Mouse (Mus musculus): ENCODE measurements around the gene Efcab2. TPM values are rescaled to one million over a fixed set of nuclear protein-coding genes. Genes with fewer than 3 reads are reported as not detected.

The Efcab2 gene
- total RNA-seq (2021) = 2.9 and 3.4 TPM in 2 replicates
- long read RNA-seq, experiment 1, partial matches to known transcripts = 0 of 3 reads
- long read RNA-seq, experiment 1, other reads (novel, unspliced or antisense) = 0 of 3 reads
- long read RNA-seq, experiment 2, partial matches to known transcripts = 0 of 4 reads
- long read RNA-seq, experiment 2, other reads (novel, unspliced or antisense) = 1 of 4 reads

DNA sequence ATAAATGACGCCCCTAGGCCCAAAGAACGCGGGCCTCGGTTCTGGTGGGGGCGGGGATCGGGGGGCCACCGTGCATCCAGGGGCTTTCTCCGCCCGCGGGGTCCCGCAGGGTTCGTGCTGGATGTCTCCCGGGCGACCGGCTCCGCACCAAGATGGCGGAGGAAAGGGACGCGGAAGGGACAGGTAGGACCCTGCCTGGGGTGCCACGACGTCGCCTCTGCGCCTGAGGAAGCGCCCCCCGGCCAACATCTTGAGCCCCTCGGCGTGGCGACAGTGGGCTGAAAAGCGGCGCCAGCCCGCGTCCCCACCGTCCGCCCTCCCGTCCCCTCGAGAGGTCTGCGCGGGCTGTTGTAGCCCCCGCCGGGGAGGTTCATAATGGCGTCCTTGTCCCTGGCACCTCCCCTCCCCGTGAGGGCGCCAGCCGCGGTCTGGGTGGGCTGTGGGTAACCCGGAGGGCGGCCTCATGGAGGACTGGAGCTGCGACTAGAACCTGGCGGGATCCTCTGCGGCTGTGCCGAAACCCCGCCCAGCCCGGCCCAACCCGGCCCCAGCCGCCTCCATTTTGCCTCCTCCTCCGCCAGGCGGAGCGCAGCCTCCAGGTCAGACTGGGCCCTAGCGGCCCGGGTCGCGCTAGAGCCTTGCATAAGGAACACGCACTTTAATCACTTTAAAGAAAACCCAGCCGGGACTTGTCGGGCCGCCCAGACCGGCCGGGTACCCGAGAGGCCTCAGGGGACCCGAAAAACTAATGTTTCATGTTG lies at the start of gene Efcab2:
Gene Efcab2 (plus strand): TSS at position 135 of the 761 bp plus-strand sequence.
- DNase-seq = peak; percentile 96

DNA sequence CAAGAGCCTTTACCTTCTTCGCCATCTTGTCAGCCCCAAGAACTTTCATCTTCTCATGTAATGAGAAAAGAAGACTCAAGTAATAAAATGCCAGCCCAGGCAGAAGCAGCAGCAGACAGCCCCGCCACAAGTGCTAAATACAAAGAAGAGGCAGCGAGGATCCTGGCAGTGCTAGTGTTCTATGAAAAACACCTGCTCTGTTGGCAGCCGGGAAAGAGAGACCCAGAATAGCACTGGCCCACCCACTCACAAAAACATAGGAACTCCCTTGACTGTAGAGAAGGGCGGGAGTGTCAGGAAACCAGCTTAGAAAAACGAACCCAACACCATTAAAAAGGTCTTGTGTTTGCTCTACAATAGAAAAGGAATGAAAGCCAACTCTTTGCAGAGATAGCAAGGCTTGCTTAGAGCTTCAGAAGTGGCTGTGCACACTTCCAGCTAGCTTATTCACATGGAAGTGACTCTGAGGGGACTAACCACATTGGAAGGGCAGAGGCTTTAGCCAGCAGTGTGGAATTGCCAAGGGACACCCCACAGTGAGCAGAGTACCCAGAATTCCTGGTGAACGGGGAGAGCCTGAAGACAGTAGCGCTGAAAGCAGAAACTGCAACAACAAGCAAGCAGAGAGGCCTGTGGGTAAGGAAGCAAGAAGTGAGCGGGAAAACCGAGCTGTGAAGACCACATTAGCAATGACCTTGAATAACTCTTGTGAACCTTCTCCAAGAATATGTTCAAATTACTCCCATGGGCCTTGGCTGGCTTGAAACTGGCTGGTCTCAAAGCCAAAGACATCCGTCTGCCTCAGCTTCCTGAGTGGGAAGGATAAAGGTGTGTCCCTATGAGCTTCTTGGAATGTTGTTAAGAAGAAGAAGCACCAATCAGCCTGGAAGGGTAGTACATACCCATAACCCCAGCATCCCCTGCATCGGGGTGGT lies 47.8 kb upstream of the Efcab2 start:
- DNase-seq = no peak

DNA sequence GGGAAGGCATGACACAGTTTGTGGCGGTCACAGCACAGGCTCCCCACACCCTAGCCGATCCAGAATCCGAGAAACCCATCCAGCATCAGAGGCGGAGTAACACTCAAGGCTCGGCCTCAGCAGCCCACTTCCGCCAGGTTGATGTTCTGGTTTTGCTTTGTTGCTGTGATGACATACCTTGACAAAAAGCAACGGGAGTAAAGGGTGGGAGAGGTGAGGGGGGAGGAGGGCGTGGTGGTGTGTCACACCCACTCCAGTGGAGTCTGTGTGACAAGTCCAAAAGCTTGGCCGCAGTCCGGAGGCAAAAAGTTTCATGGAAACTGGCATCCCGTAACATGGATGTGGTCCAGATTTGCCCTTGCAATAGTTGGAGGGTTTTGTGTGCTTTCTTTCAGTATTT lies 45.6 kb upstream of the Efcab2 start:
- no peak for DNase-seq

DNA sequence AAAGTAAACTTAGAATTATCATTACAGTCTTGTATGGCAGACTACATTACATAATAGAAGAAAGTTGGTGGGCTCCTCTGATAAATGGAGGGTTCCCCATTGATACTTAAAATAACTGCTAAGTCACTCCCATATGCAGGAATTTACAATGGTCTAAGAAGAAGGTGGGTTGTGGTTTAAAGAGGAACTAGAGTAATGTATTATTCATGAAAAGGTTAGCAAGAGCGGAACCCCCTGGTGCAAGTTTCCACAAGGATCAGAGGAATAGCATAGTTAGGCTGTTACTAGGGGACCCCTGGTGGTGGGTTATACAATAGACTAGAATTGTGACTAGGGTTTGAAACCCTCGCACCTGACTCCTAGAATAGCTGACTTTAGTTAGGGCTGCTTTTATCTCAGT lies 45.2 kb upstream of the Efcab2 start:
- DNase-seq = no peak

DNA sequence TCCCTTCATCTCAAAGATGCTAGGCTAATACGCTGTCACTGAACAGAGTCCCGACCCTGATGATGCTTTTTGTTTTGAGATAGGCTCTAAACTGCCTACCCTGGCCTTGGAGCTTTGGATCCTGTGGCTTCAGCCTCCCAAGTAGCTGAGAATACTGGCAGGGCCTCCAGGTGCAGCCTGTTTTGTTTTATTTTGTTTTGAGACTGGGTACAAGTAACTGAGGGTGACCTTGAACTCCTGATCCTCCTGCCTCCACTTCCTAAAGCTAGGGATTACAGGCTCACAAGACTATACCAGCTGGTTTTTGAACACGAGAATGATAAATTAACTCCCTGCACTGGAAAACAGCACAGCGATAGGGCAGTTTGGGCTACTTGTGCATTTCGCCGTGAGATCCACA lies 40.7 kb upstream of the Efcab2 start:
- DNase-seq = no peak

DNA sequence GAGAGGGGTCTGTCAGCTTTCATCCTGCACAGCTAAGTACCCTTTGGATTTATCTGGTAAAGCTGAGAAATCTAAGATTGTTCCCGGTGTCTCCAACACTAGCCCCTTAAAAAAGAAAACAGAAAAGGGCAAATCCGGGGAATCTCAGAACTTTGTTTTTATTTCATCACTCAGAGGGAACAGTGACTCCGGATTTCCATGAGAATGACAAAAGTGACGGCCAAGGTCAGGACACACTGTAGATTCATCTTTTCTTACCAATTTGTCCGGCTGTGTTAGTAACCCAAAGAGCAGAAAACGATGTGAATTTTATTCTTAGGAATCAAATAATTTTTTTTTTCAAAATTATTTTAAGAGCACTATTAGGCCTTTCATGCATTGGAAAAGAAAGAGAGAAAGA lies 37.8 kb upstream of the Efcab2 start:
- peak; percentile 64 for DNase-seq

DNA sequence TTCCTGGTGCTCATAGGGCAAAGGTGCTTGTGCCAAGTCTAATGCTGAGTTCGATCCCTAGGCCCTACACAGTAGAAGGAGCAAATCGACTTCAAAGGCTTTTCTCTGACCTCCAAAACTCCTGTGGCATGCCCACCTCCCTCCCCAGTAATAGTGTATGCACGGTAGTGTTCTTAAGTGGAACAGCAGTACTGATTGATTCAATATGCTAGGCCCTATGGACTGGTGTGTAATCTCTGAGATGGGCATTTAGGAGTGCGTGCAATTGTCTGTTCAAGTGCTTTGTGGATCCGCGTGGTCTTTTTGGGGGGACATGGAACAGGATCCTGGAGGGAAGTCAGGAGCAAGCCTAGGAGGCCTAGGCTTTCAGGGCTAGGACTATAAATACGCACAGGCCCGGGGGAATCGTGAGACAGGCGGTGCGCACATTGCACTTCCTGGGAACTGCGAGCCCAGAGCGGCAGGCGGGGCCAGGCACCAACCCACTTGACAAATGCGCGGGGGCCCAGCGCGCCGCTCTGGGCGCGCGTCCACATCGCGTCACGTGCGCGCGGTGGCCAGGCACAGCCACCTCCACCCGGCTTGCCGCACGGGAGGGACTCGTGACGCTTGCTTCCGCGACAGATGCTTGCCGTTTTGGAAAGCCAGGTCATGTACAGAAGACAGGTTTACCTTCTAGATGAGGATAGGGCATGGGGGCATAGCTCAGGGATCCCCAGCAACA lies 37.2 kb upstream of the Efcab2 start:
- peak; percentile 96 for DNase-seq

DNA sequence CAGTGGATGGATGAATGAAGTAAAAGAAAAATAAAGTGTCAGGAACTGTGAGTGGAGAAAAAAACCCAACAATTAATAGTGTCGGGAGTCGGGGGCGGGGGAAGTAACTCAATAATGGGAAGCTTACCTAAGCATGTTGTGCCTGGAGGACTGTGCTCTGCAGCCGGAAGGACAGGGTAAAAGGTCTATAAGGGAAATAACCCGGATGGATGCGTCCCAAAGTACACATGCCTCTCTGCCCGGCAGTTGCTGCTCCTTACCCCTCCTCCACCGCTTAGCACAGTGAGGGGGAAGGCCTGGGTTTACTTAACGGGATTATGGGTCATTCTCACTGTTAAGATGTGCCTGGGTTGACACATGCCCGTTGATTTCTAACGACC lies 36.6 kb upstream of the Efcab2 start:
- DNase-seq = peak; percentile 73

DNA sequence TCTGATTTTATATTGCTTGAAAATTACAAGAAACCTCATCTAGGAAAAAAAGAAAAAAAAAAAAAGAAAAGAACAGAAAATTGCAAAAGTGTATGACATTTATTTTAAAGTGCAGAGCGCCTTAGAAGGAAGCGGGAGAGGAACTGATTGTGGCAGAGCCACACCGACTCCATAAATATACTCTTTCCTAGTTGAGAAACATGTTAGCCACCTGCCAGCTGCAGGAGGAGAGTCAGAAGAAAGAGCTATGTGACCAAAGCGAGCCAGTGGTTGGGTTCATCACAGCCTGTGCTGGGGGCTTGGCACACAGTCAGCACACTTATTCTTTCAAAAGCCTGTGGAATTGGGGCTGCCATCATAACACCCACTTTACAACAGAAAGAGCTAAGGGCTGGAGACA lies 33.2 kb upstream of the Efcab2 start:
- DNase-seq = no peak

DNA sequence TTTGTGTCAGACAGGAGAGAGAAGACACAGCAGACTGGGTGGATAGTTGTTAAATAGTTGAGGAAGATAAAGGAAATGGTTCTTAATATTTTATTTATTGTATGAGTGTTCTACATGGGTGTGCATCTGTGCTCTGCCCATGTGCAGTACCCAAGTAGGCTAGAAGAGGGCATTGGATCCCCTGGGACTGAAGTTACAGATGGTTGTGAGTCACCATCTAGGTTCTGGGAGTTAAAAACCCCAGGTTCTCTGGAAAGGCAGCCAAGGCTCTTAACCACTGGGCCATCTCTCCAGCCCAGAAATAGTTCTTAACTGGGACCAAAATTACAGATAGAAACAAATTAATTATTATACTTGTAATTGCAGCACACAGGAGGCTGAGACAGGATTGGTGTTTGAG lies 30.5 kb upstream of the Efcab2 start:
- DNase-seq = no peak

DNA sequence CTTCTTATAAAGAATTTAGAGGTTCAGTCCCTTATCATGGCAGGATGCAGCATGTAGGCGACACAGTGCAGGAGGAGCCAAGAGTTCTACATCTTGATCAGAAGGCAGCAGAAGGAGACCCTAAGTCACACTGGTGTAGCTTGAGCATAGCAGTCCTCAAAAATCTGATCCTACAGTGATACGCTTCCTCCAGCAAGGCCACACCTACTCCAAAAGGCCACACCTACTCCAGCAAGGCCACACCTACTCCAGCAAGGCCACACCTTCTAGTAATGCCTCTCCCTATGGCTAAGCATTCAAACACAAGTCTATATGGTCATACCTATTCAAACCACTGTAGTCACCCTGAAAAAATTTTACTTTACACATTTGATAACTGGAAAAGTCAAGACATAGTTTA lies 29.8 kb upstream of the Efcab2 start:
- no peak for DNase-seq

DNA sequence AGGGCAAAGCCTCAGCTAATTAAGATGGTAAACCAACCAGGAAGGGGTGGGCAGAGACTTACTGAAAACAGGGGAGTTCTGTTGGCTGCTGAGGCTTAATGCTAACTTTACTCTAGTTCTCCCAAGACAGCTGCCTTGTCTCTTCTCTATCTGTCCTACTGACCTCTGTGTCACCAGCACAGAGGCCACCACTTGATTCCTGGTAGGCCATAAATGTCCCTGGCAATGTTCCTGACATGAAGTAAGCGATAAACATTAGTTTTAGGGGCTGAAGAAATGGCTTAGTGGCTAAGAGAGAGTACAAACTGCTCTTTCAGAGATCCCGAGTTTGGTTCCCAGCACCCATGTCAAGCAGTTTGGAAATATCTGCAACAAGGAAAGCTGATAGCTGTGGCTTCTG lies 29.0 kb upstream of the Efcab2 start:
- DNase-seq = no peak

DNA sequence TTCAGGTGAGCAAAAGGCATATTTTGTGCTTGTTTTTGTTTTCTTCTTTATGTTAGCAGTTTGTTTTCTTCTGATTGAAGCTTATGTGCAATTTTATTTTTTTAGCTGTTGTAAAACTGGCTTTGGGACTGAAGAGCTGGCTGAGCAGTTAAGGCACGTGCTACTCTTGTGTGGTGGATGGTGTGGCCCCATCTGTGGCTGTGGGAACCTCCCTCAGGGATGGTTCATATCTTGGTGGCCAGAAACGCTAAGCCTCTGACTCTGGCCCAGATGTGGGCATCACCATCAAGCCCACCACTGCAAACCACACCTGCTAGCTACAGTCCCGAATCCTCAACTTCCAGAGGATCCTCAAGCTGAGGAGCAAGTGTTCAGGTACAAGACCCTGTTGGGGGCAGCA lies 27.8 kb upstream of the Efcab2 start:
- DNase-seq = no peak

DNA sequence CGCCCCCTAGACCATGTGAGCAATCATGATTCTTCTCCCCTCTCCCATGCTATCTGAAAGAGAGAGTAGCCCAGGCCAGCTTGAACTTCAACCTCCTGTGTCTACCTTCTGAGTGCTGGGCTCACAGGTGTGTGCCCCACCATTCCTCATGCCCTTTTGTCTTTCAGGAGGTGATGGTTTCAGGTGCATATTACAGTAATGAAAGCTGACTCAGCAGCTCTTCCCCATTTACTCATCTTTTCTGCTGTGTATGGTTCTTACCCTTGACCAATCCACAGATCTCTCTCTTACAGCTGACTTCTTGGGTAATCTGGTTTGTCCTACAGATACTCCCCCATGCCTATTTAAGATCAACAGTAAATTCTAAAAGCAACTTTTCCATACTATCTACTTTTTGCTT lies 26.7 kb upstream of the Efcab2 start:
- DNase-seq = no peak

DNA sequence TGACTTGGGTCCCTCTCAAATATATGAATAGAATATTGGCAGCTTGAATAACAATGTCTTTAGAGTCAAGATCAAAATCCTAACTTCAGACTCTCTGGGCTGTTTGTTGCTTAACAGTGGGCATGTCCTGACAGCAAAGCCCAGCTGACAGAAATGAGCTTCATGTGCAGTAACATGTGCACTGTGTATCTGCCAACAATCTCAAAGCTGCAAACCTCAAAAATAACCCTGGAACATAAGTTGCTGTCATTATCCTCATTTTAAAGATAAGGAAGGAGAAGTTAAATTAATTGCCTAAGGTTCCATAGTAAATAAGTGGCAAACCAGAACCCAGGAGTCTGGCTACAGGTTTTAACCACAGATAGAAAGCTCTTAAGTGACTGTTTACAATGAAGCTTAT lies 23.7 kb upstream of the Efcab2 start:
- no peak for DNase-seq

DNA sequence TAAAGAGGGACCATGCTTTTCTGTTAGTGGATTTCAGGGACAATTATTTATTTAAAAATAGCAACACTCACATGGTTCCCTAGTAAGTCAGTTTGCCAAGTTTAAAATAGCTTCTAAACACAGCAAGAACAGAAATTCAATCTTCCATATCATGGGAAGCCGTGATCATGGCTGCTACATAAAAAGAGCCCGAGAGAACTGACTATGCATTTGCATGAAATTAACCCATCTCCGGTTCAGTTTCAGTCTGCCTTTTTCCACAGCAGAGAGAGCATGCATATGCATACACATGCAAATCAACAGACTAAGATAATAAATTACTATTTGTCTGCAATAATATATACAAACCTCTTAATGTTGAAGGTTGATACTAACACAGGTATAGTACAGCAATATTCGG lies 17.1 kb upstream of the Efcab2 start:
- DNase-seq = no peak

DNA sequence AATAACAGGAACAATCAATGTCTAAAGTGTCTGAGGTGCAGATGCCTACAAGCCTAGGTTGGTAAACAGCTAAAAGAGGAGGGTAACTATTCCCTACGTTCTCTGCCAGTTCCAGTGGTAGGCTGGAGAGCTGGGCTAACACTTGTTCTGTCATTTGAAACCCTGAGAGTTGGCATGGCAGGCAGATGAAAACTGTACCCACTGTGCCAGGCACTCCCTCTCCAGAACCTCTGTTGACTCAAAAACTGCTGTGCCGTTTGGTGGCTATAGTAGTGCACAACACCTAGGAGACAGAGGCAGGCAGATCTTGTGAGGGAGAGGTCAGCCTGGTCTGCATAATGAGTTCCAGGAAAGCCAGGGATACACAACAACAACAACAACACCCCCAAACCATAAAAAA lies 16.5 kb upstream of the Efcab2 start:
- no peak for DNase-seq

DNA sequence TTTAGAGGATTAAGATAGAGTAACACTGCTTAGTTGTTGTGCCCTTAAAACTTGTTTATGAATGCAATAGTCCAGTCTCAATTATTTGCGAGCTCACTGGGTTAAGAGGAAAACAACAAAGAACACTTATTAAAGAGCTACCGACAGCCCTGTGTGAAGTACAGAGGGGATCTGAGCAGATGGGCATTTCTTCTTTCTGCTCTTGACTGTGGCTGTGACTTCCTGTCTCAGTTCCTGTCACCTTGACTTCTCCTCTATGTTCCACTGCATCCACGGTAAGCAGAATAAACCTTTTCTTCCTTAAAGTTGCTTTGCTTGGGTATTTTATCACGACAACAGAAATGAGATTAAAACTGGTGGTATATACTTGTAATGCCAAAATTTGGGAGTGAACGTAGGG lies 12.9 kb upstream of the Efcab2 start:
- no peak for DNase-seq

DNA sequence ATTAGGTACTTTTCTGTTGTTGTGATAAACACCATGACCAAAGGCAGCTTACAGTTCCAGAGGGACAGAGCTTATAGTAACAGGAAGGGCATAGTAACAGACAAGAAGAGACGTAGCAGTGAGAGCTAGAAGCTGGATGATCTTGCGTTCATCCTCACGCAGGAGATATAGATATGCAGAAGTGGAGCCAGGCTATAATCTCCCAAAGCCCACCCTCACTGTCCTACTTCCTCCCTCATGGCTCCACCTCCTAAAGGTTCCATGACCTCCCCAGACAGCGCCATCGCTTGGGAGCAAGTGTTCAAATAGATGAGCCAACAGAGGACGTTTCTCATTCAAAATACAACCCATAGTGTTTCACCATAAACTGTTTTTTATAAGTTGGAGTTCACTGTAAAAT lies 10.8 kb upstream of the Efcab2 start:
- DNase-seq = no peak

DNA sequence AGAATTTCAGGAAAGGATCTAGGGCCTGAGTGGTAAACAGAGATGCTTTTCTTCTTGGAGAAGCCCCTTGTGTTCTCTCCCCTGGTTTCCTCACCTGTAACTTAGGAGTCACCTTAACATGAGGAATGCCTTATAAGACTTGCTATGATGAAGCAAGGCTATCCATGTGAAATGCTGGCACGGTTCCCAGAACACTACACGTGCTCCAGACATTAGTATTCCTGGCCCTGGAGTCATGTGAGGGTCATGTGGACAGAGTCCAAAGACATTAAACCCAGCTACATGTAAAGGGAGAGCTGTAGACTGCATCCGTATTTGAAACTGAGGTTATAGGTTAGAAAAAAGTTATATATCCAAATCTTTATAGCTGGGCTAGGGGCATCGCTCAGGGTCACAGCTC lies 9.5 kb upstream of the Efcab2 start:
- DNase-seq = peak; percentile 70

DNA sequence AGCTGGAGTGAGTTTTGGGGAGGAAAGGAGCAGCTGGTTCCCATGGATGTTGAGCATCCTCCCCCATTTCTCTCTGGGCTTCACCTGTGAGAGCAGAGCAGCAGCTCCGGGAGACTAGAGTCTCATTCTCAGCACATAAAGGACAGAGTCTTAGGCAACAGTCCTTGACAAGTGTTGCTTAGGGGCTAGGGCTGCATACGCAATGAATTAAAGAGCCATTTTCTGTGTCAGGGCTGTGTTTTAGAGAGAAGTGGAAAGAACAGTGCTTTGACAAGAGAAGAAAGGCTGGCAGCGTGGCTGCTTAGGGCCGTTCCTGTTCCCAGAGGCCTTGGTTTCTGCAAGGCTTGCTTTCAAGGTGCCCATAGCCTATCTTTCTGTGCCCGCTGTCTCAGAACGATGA lies 6.0 kb upstream of the Efcab2 start:
- DNase-seq = no peak

DNA sequence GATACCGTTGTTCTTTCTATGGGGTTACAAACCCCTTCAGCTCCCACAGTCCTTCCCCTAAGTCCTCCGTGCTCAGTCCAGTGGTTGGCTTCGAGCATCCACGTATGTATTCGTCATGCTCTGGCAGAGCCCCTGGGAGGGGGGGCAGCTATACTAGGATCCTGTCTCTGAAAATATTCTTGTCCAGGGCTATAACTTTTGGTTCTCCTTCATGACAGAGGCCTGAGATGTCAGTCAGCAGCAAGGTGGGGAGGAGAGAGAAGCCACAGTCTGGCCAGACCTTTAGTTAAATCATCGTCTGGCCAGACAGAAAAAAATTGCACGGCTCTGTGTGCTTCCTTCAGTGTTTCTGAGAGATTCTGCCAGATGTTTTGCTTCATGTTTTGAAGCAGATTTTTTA lies 5.2 kb upstream of the Efcab2 start:
- peak; percentile 24 for DNase-seq

DNA sequence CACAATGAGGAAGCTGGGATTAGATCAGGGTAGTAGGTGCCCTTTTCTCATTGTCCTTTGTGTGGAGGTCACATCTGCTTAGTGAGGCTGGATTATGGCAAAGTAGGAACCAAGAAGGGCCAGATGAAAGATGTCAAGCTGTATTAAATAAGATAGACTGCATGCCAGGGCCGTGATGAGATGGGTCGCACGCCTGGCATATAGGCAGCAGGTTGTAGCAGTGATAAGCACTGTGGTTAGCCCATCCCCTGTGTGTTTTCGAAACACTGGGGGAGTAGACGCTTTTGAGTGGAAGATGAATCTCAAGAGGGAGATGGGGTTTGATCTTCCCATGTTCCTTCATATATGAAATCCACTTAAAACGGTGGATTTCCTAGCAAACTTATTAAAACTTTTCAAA lies 3.9 kb upstream of the Efcab2 start:
- no peak for DNase-seq

Data from adrenal gland, postnatal 14 days (tissue).